Mouse (Mus musculus): ENCODE data around the gene Trim52. TPM values are rescaled to one million over a fixed set of nuclear protein-coding genes. Genes with fewer than 3 reads are reported as not detected.
"Not testable (repeated sequence)": the region's sequence is repeated elsewhere in the genome, so short reads cannot be mapped to it uniquely, and the experiment has no call there.

Trim52 gene
- total RNA-seq (2021) = not detected

GRCm38 (mm10) chr14:106105980-106106379 is at the start of gene Trim52:
Trim52 (plus strand) TSS chr14:106106198.
- no peak for DNase-seq

- DNase-seq = no peak
Measured at GRCm38 (mm10) chr14:106072608-106073007, 33.4 kb upstream of the Trim52 start.

- DNase-seq = no peak
Measured at GRCm38 (mm10) chr14:106075181-106076064, 30.6 kb upstream of the Trim52 start.

- DNase-seq = no peak
Measured at GRCm38 (mm10) chr14:106088480-106089037, 17.4 kb upstream of the Trim52 start.

DNA sequence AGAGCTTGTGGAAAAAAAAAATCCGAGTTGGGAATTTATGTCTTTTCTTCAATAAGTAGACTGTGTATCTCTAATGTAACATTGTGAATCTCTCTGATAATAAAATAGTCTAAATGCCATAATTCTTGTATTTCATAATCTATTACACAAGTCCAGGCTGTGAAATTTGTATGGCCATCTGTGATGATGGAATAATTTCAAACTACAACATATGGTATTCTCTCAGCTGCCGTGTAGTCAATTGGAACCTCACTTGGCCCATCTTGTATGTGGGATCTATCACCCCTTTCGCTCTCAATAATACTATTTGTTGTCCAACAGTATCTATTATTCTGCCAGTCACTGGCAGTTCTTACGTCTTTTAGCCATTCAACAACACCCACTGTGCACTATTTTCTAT is 9.2 kb upstream of the Trim52 start:
- DNase-seq = no peak

- no peak for DNase-seq
Measured at GRCm38 (mm10) chr14:106100858-106101257, 5.1 kb upstream of the Trim52 start.

DNA sequence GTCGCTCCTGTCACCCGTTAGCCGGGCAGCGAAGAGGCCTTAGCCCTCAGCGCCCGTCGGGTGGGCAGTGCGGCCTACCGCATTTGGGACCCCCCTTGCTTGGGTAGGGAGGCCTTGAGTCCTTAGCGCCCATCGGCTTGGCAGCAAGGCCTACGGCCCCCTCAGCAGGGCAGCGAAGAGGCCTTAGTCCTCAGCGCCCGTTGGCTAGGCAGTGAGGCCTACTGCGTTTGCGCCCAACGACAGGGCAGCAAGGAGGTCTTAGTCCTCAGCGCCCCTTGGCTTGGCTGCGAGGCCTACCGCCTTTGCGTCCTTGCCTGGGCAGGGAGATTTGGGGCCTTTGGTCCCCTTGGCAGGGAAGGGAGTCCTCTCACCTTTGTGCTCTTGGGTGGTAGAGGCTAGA is 427 bp downstream of the Trim52 start:
- DNase-seq = no peak

DNA sequence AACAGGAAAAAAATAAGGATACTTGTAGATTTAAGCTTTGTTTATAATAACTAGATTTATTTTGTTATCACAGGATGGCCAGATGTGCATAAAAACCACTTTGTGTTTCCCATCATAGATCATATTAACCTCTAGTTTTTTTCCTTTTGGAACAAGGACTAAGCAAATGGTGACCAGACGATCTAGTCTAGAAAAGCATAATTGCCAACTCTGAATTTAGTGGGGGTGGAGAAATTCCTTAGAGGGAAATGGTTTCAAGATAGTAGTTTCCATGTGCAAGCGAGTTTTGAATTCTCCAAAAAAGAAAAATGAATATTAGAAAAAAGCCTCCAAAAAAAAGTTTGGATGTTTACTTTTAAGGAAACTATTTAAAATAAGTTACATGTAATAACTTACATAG is 13.4 kb downstream of the Trim52 start:
- no peak for DNase-seq

DNA sequence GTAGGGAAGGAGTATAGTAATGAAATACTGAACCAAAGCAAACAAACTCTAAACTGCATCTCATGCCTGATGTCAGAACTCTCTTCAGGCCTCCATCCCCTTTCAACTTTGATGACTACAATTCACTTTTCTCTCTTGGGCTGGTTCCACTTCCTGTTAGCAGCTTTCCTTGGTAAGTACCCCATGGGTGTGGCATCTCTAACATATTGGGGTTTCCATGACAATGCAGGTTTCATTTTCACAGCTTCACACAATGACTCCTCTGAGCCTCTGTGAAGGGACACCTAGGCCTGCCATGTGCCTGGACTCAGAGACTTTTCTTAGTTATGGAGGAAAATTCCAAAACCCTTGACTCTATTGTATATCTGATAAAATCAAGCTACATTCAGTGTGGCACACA is 30.3 kb downstream of the Trim52 start:
- no peak for DNase-seq

GRCm38 (mm10) chr14:106151188-106151587 is 45.2 kb downstream of the Trim52 start:
- DNase-seq = no peak

- DNase-seq = no peak
Measured at GRCm38 (mm10) chr14:106154879-106155576, 49.0 kb downstream of the Trim52 start.

DNA sequence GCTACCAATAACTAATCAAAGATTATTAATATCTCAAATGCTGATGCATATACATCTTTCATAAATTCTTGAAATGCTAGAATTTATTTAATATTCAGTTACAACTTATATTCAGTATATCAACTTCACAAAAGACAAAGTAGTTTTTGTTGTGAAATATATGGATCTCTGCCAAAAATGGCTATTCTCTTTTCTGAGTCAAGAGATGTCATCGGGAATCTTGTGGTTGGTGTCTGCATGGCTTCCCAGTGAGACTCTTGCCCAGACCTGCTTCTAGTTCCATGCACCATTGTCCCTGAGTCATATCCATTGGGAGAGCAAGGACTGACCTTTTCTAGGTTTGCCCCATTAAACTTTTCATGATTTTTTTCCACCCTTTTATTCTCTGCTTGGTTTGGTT is 50.5 kb downstream of the Trim52 start:
- no peak for DNase-seq

DNA sequence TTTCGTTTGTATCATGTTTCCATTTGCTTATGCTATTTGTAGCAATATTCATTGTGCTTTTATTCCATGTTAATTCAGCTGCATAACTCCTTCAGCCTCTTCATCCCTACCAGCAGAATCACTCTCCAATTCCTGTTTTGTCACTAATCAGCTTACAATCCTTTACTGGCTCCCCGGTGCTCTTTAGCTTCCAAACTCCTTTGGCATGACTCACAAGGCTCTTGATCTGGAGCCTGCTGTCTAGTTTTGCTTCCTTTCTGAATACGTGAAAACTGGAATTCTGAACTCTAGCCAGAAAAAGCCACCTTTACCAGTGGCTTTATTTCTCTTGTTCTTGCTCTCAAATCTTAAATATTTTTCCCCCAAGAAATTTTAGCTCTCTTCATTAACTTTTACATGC is 56.3 kb downstream of the Trim52 start:
- DNase-seq = no peak

GRCm38 (mm10) chr14:106163196-106163595 is 57.2 kb downstream of the Trim52 start:
- DNase-seq = no peak

DNA sequence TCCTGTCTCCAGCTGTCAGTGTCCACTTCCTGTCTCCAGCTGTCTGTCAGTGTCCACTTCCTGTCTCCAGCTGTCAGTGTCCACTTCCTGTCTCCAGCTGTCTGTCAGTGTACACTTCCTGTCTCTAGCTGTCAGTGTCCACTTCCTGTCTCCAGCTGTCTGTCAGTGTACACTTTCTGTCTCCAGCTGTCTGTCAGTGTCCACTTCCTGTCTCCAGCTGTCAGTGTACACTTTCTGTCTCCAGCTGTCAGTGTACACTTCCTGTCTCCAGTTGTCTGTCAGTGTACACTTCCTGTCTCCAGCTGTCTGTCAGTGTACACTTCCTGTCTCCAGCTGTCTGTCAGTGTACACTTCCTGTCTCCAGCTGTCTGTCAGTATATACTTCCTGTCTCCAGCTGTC is 57.9 kb downstream of the Trim52 start:
- DNase-seq = not testable (repeated sequence)

DNA sequence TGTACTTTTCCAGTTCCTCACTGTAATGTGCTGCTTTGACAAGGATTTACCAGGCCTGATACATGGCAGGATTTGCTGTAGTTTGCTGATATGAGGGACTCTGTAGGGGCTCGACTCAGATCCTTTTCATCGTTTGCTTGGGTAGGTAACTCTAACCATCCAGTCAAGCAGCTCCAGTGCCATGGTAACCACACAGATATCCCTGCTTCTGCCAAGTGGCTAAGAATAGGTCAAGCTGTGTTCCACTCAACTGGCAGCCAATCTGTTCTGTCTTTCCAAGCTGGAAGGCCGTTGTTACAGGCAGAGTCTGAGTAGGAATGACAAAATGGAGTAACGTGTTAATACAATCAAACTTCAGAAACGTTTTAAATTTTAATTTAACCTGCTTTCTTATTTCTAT is 70.9 kb downstream of the Trim52 start:
- peak; percentile 4 to 15 for DNase-seq

- DNase-seq = no peak
Measured at GRCm38 (mm10) chr14:106178245-106178644, 72.2 kb downstream of the Trim52 start.

- DNase-seq = no peak
Measured at GRCm38 (mm10) chr14:106179102-106179727, 73.2 kb downstream of the Trim52 start.

- DNase-seq = no peak
Measured at GRCm38 (mm10) chr14:106179728-106180125, 73.7 kb downstream of the Trim52 start.

GRCm38 (mm10) chr14:106180616-106181015 is 74.6 kb downstream of the Trim52 start:
- no peak for DNase-seq

GRCm38 (mm10) chr14:106183985-106184384 is 78.0 kb downstream of the Trim52 start:
- no peak for DNase-seq
